Mouse (Mus musculus) megakaryocyte-erythroid progenitor cell, adult 5 weeks (primary cell): ENCODE results near the gene Samd4b. TPM values are rescaled to one million over a fixed set of nuclear protein-coding genes. Genes with fewer than 3 reads are reported as not detected.

Source experiments
- polyA plus RNA-seq: library from polyadenylated mRNA; stranded (reverse); fragments of >175 nt; gene quantifications from 2 replicates; pipeline ENCODE4 v1.2.3, GENCODE M21; 2012

Samd4b gene
- polyA plus RNA-seq = 92.1 and 106 TPM in 2 replicates

GRCm38 (mm10) chr7:28597642-28598446, at the start of gene Samd4b, which contains the start of gene Pak4:
TSS of gene Samd4b (minus strand) at chr7:28598144.
TSS of gene Pak4 (minus strand) at chr7:28598185.

GRCm38 (mm10) chr7:28631073-28631472, 33.1 kb upstream of the Samd4b start, which contains the start of gene Acp7:
TSS of gene Acp7 (minus strand) at chr7:28631332.

GRCm38 (mm10) chr7:28547154-28547553, 50.8 kb downstream of the Samd4b start, which contains the start of gene Nccrp1:
TSS of gene Nccrp1 (minus strand) at chr7:28547254.

GRCm38 (mm10) chr7:28540526-28540925, 57.4 kb downstream of the Samd4b start, which contains the start of gene Sycn:
TSS of gene Sycn (plus strand) at chr7:28540885.

GRCm38 (mm10) chr7:28522536-28522935, 75.4 kb downstream of the Samd4b start, which contains the start of gene Ifnl3:
TSS of gene Ifnl3 (plus strand) at chr7:28522836.

GRCm38 (mm10) chr7:28510405-28510974, 87.5 kb downstream of the Samd4b start, which contains the start of gene Ifnl2:
TSS of gene Ifnl2 (minus strand) at chr7:28510455.

GRCm38 (mm10) chr7:28451531-28452360, 146.2 kb downstream of the Samd4b start, which contains the start of gene Lrfn1:
TSS of gene Lrfn1 (plus strand) at chr7:28451980.

GRCm38 (mm10) chr7:28436932-28437570, 160.9 kb downstream of the Samd4b start, which contains the start of gene Gmfg:
TSS of gene Gmfg (plus strand) at chr7:28437447.

GRCm38 (mm10) chr7:28392429-28393271, 205.3 kb downstream of the Samd4b start, which contains the start of the genes Med29 and Paf1:
TSS of gene Med29 (minus strand) at chr7:28392708.
TSS of gene Paf1 (plus strand) at chr7:28392951.

GRCm38 (mm10) chr7:28380237-28381016, 217.5 kb downstream of the Samd4b start, which contains the start of gene Zfp36:
TSS of gene Zfp36 (minus strand) at chr7:28380253.

GRCm38 (mm10) chr7:28372251-28373108, 225.5 kb downstream of the Samd4b start, which contains the start of gene Plekhg2:
TSS of gene Plekhg2 (minus strand) at chr7:28372599.

GRCm38 (mm10) chr7:28350155-28350883, 247.6 kb downstream of the Samd4b start, which contains the start of gene Rps16:
TSS of gene Rps16 (plus strand) at chr7:28350652.

Other genes with a start within 250 kb of the Samd4b start
- gene Rps16, start 247.5 kb downstream of the Samd4b start, polyA plus RNA-seq = 2,959 and 3,332 TPM in 2 replicates
- gene Plekhg2, start 225.5 kb downstream of the Samd4b start, polyA plus RNA-seq = 17.3 and 19.4 TPM in 2 replicates
- gene Zfp36, start 217.9 kb downstream of the Samd4b start, polyA plus RNA-seq = 540 and 1,040 TPM in 2 replicates
- gene Med29, start 205.4 kb downstream of the Samd4b start, polyA plus RNA-seq = 13.3 and 17.5 TPM in 2 replicates
- gene Paf1, start 205.2 kb downstream of the Samd4b start, polyA plus RNA-seq = 125 and 193 TPM in 2 replicates
- 34.0 and 38.0 TPM in 2 replicates for gene Gmfg, start 160.7 kb downstream of the Samd4b start, polyA plus RNA-seq
- gene Lrfn1, start 146.2 kb downstream of the Samd4b start, polyA plus RNA-seq = 12.6 and 15.9 TPM in 2 replicates
- not detected in 2 replicates for gene Ifnl2, start 87.7 kb downstream of the Samd4b start, polyA plus RNA-seq
- not detected in 2 replicates for gene Ifnl3, start 75.3 kb downstream of the Samd4b start, polyA plus RNA-seq
- not detected in 2 replicates for gene Sycn, start 57.3 kb downstream of the Samd4b start, polyA plus RNA-seq
- 5.8 and 5.9 TPM in 2 replicates for gene Nccrp1, start 50.9 kb downstream of the Samd4b start, polyA plus RNA-seq
- gene Pak4, start within 50 bp of the Samd4b start, polyA plus RNA-seq = 41.7 and 46.1 TPM in 2 replicates
- gene Acp7, start 33.2 kb upstream of the Samd4b start, polyA plus RNA-seq = not detected in 2 replicates
- gene Fbxo27, start 94.7 kb upstream of the Samd4b start, polyA plus RNA-seq = 0.17 and 0.21 TPM in 2 replicates
- gene Fbxo17, start 118.7 kb upstream of the Samd4b start, polyA plus RNA-seq = 1.5 and 2.0 TPM in 2 replicates
- 279 and 329 TPM in 2 replicates for gene Mrps12, start 143.7 kb upstream of the Samd4b start, polyA plus RNA-seq
- 46.8 and 59.0 TPM in 2 replicates for gene Sars2, start 143.8 kb upstream of the Samd4b start, polyA plus RNA-seq
- not detected in 2 replicates for gene Ccer2, start 158.0 kb upstream of the Samd4b start, polyA plus RNA-seq
- 169 and 196 TPM in 2 replicates for gene Sirt2, start 168.6 kb upstream of the Samd4b start, polyA plus RNA-seq
- 199 and 221 TPM in 2 replicates for gene Nfkbib, start 169.4 kb upstream of the Samd4b start, polyA plus RNA-seq
- 81.2 and 117 TPM in 2 replicates for gene Rinl, start 190.8 kb upstream of the Samd4b start, polyA plus RNA-seq
- 401 and 425 TPM in 2 replicates for gene Hnrnpl, start 210.4 kb upstream of the Samd4b start, polyA plus RNA-seq
- gene Ech1, start 227.1 kb upstream of the Samd4b start, polyA plus RNA-seq = 29.7 and 33.0 TPM in 2 replicates
- gene Lgals4, start 235.7 kb upstream of the Samd4b start, polyA plus RNA-seq = 1.2 and 3.4 TPM in 2 replicates